Mouse (Mus musculus) thymus, postnatal 4 days (tissue): ENCODE measurements around the gene 2900026A02Rik.

ENCODE experiments used
- DNase-seq: peaks from one replicate; pipeline ENCODE4 v3.0.0; 2021

Gene 2900026A02Rik

DNA sequence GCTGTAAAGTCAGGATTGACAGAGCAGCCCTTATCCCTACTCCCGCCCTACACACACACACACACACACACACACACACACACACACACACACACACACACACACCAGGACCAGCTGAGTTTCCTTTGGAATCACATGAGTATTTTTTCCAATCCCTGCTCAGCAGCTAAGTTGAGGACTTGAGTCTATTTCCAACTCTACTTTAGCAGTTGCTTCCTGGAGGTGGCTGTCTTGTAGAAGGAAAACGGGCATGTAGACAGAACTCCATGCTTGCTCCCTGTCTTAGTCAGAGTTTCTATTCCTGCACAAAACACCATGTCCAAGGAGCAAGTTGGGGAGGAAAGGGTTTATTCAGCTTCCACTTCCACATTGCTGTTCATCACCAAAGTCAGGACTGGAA is 133.6 kb downstream of the 2900026A02Rik start:
- no peak for DNase-seq

DNA sequence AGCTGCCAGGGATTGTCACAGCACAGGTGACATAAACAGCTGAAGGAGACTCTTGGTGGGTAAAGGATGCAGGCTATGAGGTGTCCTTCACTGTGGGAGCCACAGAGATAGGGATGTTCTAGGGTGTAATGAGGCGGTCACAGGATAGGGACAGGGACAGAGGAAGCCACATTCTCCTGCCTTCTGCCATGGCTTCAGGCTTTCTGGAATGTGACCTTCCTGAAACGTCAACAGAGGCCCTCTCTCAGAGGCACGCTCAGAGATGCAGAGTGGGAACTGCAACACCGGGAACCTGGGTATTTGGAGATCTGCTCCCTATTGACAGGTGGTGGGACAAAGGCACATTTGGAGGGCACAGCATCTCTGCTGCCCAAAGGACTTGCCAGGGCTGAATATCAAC is 134.0 kb downstream of the 2900026A02Rik start:
- DNase-seq: no peak

DNA sequence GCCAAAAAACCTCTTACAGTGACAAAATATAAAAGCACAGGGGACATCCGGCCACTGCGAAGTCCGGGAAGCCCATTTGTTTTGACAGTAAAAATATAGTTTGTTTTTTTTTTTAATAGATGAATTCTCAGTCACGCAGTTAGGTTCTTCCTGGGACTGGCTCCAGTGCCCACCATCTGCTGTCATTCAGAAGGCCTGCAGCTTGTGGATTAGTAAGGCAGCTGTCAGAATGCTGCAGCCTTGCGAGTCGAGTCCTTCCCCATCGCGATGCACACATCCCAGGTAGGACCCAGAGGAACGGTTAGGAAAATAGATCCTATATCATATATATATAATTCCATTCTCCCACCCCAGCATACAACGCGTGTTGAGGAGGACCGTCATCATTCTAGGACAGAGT is 134.6 kb downstream of the 2900026A02Rik start:
- no peak for DNase-seq

DNA sequence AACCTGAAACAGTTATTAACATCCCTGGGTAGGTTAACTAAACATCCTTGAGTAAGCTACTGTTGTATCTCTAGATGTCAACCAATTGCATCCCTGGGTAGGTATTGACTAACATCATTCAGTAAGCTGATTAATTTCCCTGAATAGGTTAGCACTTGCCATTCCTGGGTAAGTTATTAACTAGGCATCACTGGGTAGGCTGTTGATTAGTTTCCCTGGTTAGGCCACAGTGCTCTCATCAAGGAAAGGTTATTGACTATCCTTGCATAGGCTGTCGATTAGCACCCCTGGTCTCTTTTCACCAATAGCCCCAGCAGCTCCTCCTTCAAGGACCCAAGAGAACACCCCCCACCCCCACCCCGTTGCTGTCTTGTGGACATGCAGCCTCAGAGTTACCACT is 135.1 kb downstream of the 2900026A02Rik start:
- no peak for DNase-seq

DNA sequence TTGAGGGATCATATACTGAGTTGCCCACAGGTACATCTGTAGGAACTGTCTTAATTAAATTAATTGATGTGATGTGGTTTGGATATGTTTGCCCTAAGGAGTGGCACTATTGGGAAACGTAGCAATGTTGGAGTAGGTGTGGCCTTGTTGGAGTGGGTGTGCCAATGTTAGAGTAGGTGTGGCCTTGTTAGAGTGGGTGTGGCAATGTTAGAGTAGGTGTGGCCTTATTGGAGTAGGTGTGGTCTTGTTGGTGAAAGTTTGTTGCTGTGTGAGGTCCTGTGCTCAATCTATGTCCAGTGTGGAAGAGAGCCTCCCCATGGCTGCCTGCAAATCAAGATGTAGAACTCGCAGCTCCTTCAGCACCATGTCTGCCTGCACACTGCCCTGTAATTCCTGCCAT is 136.7 kb downstream of the 2900026A02Rik start:
- DNase-seq: no peak

DNA sequence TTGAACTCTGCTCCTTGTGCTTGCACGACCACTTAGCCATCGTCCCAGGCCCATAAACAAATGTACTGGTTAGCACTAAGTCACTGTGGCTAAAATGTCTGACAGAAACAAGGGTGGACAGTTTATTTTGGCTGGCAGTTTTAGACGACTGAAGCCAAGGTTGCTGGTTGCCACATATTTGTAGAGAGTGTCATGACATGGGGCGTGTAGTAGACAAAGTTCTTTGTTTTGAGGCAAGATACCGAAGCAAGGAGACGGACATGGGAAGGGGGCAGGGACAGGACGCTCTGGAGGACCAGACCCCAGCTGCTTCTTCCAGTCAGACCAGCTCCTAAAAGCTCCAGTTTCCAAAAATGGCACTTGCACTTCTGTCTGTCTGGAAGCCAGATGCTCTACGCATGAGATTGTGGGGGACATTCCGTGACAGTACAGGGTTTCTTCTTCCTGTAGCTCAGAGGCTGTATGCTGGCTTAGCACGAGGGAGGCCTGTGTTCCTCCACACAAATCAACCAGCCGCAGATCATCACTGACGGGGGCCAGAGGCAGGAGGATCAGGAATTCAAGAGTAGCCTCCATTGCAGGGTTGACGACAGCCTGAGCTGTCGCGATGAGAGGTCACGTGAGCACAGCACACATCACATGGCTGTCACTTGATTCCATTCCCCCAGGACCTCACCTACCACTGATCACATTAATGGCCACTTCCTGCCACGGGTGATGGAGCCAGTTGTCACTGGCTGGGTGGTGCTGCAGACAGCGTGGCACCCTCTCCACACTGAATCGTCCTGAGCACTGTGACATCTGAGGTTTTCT is 138.5 kb downstream of the 2900026A02Rik start:
- DNase-seq: no peak

DNA sequence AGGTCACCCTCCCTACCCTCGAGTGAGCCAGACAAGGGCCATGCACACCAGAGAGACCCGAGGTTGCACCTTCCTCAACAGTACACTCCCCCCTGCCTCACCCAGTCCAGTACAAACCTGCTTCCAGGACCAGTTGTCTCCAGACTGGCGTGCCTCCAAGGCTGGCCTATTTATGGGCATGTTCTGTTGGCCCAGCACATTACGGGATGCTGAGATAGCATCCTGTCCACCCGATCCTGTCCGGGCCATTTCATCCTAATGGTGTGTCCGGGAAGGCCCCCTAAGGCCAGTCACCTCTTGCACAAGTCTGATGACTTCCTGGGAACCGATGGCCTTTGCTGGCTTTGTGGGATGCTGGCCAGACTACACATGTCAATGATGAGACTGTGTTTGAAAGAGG is 139.6 kb downstream of the 2900026A02Rik start, which contains the start of gene Crybb3:
TSS of gene Crybb3 (minus strand) at position 146 of the 400 bp plus-strand sequence.
- DNase-seq: no peak

DNA sequence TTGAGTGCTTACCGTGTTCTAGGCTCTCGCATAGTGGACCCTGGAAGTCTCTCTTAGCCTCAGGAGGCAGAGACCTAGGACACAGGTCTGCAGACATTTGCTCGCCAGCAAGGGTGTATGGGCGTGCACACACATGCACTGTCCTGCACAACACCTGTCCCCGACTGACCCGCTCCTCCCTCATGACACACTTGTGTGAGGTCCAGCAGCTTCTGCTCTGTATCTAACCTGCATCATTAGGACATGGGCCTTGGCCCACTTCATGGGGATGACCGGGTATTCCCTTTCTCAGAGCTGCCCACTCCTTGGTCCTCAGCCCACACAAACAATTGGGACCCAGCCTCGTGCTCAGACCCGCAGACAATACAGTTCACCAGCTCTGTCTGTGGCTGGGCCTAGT is 140.0 kb downstream of the 2900026A02Rik start:
- DNase-seq: no peak

DNA sequence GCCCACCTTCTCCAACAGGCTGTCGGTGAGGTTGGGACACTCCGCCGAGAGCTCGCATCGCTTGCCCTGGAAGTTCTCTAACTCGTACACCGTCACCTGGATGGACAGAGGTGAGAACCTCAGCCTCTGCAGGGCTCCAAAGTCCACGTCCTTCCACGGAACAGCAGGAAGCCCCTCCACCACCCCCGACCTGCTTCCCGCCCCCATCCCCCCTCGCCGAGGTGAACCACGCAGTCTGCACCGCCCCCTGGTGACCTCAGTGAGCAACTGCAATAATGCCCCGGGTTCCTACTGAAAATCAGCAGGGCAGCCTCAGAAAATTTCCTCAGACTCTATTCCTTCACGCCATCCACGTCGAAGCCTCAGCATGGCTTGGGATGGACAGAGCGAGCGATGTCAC is 141.3 kb downstream of the 2900026A02Rik start:
- peak; percentile 69 for DNase-seq

DNA sequence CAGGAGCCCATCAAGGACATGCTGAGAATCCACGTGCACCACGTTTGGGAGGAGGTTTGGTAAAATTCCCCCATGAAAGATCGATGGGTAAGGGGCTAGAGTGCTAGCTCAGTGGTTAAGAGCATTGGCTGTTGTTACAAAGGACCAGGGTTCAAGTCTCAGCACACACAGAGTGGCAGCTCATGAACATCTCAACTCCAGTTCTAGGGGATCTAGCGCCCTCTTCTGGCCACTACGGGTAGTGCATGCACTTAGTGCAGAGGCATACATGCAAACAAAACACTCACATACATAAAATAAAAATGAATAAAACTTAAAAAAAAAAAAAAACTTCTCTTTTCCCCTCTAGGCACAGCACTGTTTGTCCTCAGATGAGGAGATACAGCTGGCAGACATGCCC is 142.3 kb downstream of the 2900026A02Rik start:
- peak; percentile 47 for DNase-seq

DNA sequence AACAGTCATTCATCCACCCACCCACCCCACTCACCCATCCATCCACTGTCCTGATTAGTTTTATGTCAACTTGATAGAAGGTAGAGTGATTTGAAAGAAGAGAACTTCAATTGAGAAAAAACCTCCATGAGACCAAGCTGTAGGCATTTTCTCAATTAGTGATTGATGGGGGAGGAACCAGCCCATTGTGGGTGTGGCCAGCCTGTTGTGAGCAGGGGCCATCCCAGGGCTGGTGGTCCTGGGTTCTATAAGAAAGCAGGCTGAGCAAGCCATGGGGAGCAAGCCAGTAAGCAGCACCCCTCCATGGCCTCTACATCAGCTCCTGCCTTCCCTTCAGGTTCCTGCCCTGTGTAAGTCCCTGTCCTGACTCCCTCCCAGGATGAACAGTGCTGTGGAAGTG is 151.0 kb downstream of the 2900026A02Rik start, which contains the start of gene Crybb2:
TSS of gene Crybb2 (minus strand) at position 101 of the 400 bp plus-strand sequence.
- no peak for DNase-seq

DNA sequence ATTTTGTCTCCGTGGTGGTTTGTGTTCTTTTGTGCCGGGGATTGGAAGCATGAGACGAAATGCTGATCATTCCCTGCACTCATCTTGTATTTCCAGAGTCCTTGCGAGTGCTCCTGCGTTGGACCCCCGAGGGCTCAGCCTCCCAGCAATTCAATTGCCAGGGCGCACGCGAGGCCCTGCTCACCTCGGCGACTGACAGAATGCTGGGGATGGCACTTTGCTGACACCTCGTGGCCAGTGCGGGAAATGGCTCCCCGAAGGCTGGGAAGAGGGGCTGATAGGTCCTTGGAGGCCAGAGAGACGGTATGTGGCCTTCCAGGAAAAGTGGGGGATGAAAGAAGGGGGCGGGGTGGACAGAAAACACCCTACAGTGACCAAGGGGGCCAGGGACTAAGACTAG is 166.7 kb downstream of the 2900026A02Rik start:
- DNase-seq: peak; percentile 85

DNA sequence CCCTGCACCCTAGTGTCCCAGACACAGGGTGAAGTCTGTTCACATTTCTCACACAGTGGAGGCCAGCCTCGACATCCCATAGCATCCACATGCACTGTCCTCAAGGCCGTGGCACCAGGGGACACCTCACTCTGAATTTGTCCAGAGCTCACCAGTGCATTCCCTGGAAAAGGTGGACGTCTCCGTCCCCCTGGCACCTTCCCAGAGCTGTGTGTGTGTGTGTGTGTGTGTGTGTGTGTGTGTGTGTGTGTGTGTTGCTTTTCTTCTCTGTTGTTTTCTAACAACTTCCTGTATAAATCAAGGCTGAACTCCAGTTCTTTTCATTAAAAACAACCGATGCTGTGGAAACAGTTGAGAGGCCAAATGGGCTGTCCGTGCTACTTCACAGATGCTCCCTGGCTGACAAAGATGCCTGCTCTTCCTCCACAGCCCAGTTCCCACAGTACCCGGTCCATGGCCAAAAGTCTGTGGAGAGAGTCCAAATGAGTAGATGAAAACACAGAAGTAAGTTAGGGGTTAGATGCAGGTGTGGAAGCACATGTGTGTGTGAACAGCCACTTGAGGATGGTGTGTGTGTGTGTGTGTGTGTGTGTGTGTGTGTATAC is 170.4 kb downstream of the 2900026A02Rik start:
- no peak for DNase-seq

DNA sequence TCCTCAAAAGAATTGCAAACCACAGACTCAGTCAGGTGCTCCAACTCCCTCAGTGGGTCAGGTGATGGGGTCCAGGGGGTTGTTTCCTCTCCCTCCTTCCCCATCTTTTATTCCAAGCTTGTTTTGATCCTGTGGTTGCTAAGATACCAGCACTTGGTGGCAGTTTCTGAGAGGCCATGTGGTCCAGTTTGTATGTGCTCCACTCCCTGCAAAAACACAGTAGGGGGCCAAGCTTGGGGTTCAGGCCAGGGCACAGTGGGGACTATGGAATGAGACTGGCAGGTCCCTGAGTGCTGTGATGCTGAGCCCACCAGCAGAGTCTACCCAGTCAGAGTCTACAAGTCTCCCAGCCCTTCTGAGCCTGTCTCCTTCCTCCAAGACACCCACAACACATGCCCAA is 171.2 kb downstream of the 2900026A02Rik start:
- no peak for DNase-seq

DNA sequence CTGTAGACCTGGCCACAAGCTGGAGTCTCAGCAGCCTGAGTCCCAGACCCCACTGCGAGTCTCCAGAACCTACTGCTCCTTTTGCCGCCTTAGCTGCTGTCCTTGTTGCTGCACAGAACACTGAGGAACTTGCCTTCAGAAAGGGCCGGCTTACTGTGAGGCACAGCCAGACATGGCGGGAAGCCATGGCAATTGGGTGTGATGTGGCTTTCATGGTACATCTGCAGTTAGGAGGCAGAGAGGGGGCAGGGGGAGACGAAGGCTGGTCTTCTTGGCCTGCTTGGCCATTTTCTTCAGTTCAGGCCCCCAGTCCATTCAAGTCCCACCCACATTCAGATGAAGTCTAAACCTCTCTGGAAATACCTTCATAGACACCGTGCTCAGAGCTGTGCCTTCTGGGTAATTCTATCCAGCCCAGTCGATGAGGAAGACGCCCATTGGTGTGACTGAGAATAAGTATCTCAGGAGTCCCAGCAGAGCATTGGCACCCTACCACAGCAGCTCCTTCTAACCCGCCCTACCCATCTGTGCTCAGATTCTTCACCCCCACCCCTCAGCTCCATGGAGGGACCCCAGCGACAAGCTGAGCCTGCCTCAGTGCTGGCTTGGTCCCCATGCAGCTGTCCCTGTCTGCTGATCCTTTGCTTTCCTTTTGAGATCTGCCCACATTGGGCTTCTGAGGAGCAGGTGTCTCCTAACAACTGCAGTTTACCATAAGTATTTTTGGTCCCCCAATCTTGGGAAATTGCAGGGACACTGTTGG is 175.3 kb downstream of the 2900026A02Rik start:
- no peak for DNase-seq

DNA sequence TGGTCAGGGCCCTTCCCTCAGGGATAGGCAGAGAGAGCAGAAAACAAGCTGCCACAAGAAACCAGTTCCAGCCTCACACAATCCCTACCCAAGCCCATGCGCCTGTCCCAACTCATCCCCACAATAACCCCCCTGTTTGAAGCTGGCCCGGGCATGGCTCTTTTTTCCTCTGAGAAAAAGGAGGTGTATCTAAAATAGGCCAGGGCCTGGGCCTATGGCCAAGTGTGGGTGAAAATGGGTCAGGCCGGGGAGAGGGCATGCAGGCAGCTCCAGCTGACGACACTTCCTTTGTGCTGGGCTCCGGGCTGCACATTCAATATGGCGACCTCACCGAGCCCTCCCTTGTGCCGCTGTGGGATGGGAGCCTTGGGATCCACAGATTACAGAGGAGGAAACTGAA is 177.5 kb downstream of the 2900026A02Rik start:
- DNase-seq: no peak

DNA sequence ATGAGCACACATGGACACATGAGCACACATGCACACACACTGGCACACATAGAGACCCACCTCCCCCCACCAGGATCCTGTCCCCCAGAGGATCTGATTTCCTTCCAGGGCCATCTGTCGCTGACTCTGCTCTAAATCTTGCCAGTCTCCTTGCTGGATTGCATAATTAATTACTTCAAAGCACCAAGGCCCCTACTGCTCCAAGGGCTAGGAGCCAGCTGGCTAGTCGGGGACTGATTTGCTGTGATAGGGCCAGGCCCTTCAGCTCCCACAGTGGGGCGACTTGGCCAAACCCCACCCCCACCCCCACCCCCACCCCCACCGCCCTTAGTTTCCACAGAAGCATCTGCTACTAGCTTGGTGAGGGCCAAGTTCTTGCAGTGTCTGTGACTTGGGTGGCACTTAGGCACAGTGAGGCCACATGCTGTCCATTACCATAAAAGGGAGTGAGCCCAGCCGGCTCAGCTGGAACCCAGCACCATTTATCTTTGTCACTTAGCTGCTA is 179.4 kb downstream of the 2900026A02Rik start:
- no peak for DNase-seq

DNA sequence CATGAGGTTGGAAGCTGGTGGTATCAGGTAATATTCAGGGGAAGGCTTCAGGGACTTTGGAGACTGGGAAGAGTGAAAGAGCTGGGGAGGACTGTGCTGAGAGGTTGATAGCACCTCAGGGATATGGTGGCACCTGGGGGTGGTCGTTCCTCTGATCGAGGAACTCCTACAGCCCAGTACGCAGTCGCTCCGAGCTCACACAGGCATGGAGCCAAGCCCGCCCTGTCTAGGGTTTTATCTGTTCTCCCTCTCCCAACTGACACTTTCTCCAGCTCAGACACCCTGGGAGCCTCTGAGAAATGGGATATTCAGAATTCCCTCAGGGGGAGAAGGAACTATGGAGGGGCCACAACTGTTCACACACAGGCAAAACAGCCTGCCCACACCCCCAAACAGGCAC is 180.3 kb downstream of the 2900026A02Rik start:
- no peak for DNase-seq

DNA sequence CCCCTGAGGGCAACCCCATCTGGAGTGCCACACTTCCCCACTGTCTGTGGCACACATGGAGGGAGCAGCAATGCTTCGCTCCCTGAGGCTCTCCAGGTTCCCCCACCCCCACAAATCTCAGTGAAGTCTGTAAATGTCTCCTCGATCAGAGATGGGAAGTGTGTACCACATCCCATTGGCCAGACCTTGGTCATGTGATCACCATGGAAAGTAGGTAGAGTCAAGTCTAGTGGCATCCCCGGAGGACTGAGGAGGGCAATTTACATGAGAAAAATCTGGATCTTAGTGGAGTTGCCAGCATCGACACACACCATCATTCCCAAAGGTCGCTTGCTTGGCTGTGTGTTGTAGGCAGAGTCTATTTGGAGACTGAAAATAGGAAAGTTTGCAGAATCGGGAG is 182.4 kb downstream of the 2900026A02Rik start:
- no peak for DNase-seq
